Mouse (Mus musculus) megakaryocyte, adult 5-6 weeks (primary cell): ENCODE measurements around the gene Pnkd. TPM values are rescaled to one million over a fixed set of nuclear protein-coding genes. Genes with fewer than 3 reads are reported as not detected.

ENCODE experiments used
- ATAC-seq: 2 replicates; pipeline ENCODE4 v1.8.0; 2016; ENCODE audit warnings: mild to moderate bottlenecking, inconsistent platforms; ENCODE audit not compliant: poor library complexity, severe bottlenecking
- total RNA-seq, 2 experiments: library from RNA; stranded (forward) in 1 of 2; stranded (reverse) in 1 of 2; fragments of 153-499, 151-499 nt in 1 of 2; fragments of 221-1000, 200-1000 nt in 1 of 2; gene quantifications; 2 replicates each; pipeline versions ENCODE4 v1.2.3 to v1.2.4; 2015 to 2017

The Pnkd gene
- total RNA-seq, 2 experiments from 2014 or later = 8.9 to 23.6 TPM

- no peak for ATAC-seq
Observed at GRCm38 (mm10) chr1:74277883-74278537, 6.7 kb upstream of the Pnkd start.

- no peak for ATAC-seq
Observed at GRCm38 (mm10) chr1:74278538-74278937, 6.2 kb upstream of the Pnkd start, which contains the start of gene Gpbar1. Gpbar1 (plus strand) TSS chr1:74278550.

GRCm38 (mm10) chr1:74278988-74279387 lies 5.7 kb upstream of the Pnkd start:
- no peak for ATAC-seq

GRCm38 (mm10) chr1:74280591-74281325 lies 4.0 kb upstream of the Pnkd start:
- no peak for ATAC-seq

GRCm38 (mm10) chr1:74281372-74281771 lies 3.4 kb upstream of the Pnkd start:
- no peak for ATAC-seq

GRCm38 (mm10) chr1:74281886-74282285 lies 2.8 kb upstream of the Pnkd start:
- ATAC-seq = no peak

GRCm38 (mm10) chr1:74282896-74283625 lies 1.7 kb upstream of the Pnkd start:
- no peak for ATAC-seq

GRCm38 (mm10) chr1:74283686-74284463 lies 855 bp upstream of the Pnkd start:
- peak; percentile 6 for ATAC-seq

- ATAC-seq = no peak
Observed at GRCm38 (mm10) chr1:74285212-74286010, 681 bp downstream of the Pnkd start.

- ATAC-seq = peak; percentile 33; the same call in 1 of the 2 replicates
Observed at GRCm38 (mm10) chr1:74286869-74287607, 2.3 kb downstream of the Pnkd start.

- ATAC-seq = no peak
Observed at GRCm38 (mm10) chr1:74288327-74288726, 3.6 kb downstream of the Pnkd start.

- ATAC-seq = no peak
Observed at GRCm38 (mm10) chr1:74289248-74289647, 4.5 kb downstream of the Pnkd start.

GRCm38 (mm10) chr1:74289740-74290139 lies 5.0 kb downstream of the Pnkd start:
- ATAC-seq = no peak

- ATAC-seq = no peak
Observed at GRCm38 (mm10) chr1:74290141-74290540, 5.4 kb downstream of the Pnkd start.

GRCm38 (mm10) chr1:74292331-74293020 lies 7.7 kb downstream of the Pnkd start:
- ATAC-seq = no peak

- ATAC-seq = no peak
Observed at GRCm38 (mm10) chr1:74293306-74293960, 8.7 kb downstream of the Pnkd start.

GRCm38 (mm10) chr1:74294090-74294643 lies 9.4 kb downstream of the Pnkd start:
- ATAC-seq = no peak
